Mouse (Mus musculus): ENCODE measurements around the gene St7l. TPM values are rescaled to one million over a fixed set of nuclear protein-coding genes. Genes with fewer than 3 reads are reported as not detected.
A peak's percentile ranks its signal among the peaks of the same experiment; 100 is the strongest.

The St7l gene
- polyA plus RNA-seq (2015; fragmentation: Nextera tagmentation; extraction: Ambion mirVana) = 30.9 and 34.2 TPM in 2 replicates

DNA sequence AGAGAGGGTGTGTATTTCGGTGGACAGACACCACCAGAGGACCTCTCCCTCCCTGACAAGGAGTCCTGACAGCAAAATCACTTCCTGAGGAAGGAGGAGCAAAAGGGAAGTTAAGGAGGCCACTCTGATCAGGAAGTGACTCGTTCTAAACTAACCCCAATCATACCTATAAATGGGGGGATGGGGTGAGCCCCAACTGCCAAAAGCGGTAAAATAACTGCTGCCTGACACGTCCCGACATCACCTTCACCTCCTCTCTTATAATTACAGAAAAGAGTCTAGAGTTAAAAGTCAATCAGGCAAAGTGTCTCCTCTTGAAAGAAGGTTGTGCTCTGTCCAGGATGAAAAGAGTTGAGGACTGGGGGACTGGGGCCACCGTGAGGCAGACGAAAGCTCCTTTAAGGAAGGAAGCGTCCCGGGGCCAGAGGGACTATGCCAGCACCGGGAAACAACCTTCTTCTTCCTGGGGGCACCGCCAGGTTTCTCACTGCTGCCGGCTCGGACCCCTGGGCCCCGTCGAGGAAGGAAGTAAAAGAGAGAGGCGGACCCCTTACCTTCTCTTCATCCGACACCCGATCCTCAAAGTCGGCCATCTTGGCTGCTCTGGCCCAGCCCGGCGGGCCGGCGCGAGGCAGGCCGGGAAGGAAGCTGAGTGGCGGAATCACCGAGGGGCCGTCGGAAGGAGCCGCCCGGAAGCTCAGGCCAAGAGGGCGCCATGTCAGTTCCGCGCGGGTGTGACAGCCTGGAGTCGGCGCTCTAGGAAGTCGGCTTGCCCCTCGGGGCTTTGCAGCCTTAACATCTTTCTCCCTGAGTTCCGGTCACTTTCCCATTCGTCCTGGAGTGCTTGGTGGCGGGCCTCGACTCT is at the start of gene St7l, which contains the start of gene Capza1:
Gene St7l (plus strand): TSS at position 220 of the 865 bp plus-strand sequence.
Gene Capza1 (minus strand): TSS at position 720 of the 865 bp plus-strand sequence.
- ATAC-seq (replicated peaks; ENCODE audit: low FRiP score, low read depth) = peak; percentile 97
- TF ChIP-seq CTCF (IDR thresholded peaks at IDR 0.05; ENCODE audit: low read depth) = peak; percentile 31; the same call in 1 of the 2 replicates
- WGBS = under 1% methylated on average over 43 of the region's 43 CpGs
- peak within 1 kb of the TSS; percentile 70 for H3K4me3 ChIP-seq (replicated peaks; ENCODE audit: low read depth, low read length)
- H3K4me1 ChIP-seq (replicated peaks; ENCODE audit: insufficient read depth, low read length) = peaks cover 6% of the 10 kb centered on the region; the same call in 1 of the 2 replicates
- no peaks in the 10 kb centered on the region for H3K27me3 ChIP-seq (ENCODE audit: insufficient read depth, low read length)
- peak; percentile 97 for DNase-seq (ENCODE audit: low spot score)
- no peaks in the 10 kb centered on the region for H3K36me3 ChIP-seq (ENCODE audit: insufficient read depth, low read length)
- H3K9ac ChIP-seq (ENCODE audit: low read depth, low read length) = peak within 1 kb of the TSS; percentile 93
- no peaks in the 10 kb centered on the region for H3K9me3 ChIP-seq (replicated peaks; ENCODE audit: low read length)
- H3K27ac ChIP-seq = peak within 1 kb of the TSS; percentile 99
- peak within 1 kb of the TSS; percentile 71 for H3K4me2 ChIP-seq (ENCODE audit: low read length)

DNA sequence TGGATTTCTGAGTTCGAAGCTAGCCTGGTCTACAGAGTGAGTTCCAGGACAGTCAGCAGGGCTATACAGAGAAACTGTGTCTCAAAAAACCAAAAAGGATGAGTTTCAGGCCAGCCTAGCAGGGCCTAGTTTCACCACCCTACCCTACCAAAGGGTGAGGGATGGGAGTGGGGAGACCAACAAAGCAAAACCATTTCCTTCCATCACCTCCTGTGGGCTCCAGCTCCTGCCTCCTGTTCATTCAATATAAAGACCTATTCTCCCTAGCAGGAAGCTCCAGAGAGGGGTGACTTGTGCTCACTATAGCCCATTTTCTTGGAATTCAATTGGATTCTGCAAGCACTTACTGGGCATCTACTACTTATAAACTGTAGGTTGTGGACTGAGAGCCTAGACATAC is 49.1 kb upstream of the St7l start:
- TF ChIP-seq CTCF (IDR thresholded peaks at IDR 0.05; ENCODE audit: low read depth) = no peak
- no peaks in the 10 kb centered on the region for H3K9me3 ChIP-seq (replicated peaks; ENCODE audit: low read length)
- ATAC-seq (replicated peaks; ENCODE audit: low FRiP score, low read depth) (no peak), DNase-seq (ENCODE audit: low spot score) (no peak)
- H3K4me2 ChIP-seq (ENCODE audit: low read length) = no peak overlapping the region
- no peak overlapping the region for H3K9ac ChIP-seq (ENCODE audit: low read depth, low read length)
- H3K27ac ChIP-seq = no peak overlapping the region
- no peaks in the 10 kb centered on the region for H3K27me3 ChIP-seq (ENCODE audit: insufficient read depth, low read length)
- H3K4me3 ChIP-seq (replicated peaks; ENCODE audit: low read depth, low read length) = no peak overlapping the region
- 100% methylated on average over 1 of the region's 1 CpGs for WGBS
- peaks cover 17% of the 10 kb centered on the region for H3K4me1 ChIP-seq (replicated peaks; ENCODE audit: insufficient read depth, low read length)
- no peaks in the 10 kb centered on the region for H3K36me3 ChIP-seq (ENCODE audit: insufficient read depth, low read length)

GRCm38 (mm10) chr3:104815346-104815745 is 48.5 kb upstream of the St7l start:
- Histone ChIP-seq H3K9me3 (replicated peaks; ENCODE audit: low read length) (no peaks in the 10 kb centered on the region), H3K4me1 (replicated peaks; ENCODE audit: insufficient read depth, low read length) (peaks cover 17% of the 10 kb centered on the region), H3K36me3 (ENCODE audit: insufficient read depth, low read length) (no peaks in the 10 kb centered on the region), H3K27me3 (ENCODE audit: insufficient read depth, low read length) (no peaks in the 10 kb centered on the region), H3K4me2 (ENCODE audit: low read length) (no peak overlapping the region), H3K27ac (no peak overlapping the region), H3K9ac (ENCODE audit: low read depth, low read length) (no peak overlapping the region), H3K4me3 (replicated peaks; ENCODE audit: low read depth, low read length) (no peak overlapping the region)
- 94% methylated on average over 2 of the region's 2 CpGs for WGBS
- DNase-seq (ENCODE audit: low spot score) = no peak
- no peak for ATAC-seq (replicated peaks; ENCODE audit: low FRiP score, low read depth)
- TF ChIP-seq CTCF (IDR thresholded peaks at IDR 0.05; ENCODE audit: low read depth) = no peak

- DNase-seq (ENCODE audit: low spot score) (no peak), ATAC-seq (replicated peaks; ENCODE audit: low FRiP score, low read depth) (no peak)
- H3K9me3 ChIP-seq (replicated peaks; ENCODE audit: low read length) = no peaks in the 10 kb centered on the region
- H3K4me1 ChIP-seq (replicated peaks; ENCODE audit: insufficient read depth, low read length) = peaks cover 17% of the 10 kb centered on the region
- no peaks in the 10 kb centered on the region for H3K36me3 ChIP-seq (ENCODE audit: insufficient read depth, low read length)
- TF ChIP-seq CTCF (IDR thresholded peaks at IDR 0.05; ENCODE audit: low read depth) = no peak
- WGBS = 96% methylated on average over 7 of the region's 7 CpGs
- peak overlapping the region; percentile 81; the same call in 1 of the 2 replicates for H3K4me2 ChIP-seq (ENCODE audit: low read length)
- no peak overlapping the region for H3K4me3 ChIP-seq (replicated peaks; ENCODE audit: low read depth, low read length)
- H3K27ac ChIP-seq = no peak overlapping the region
- no peak overlapping the region for H3K9ac ChIP-seq (ENCODE audit: low read depth, low read length)
- no peaks in the 10 kb centered on the region for H3K27me3 ChIP-seq (ENCODE audit: insufficient read depth, low read length)
These were observed 47.7 kb upstream of the St7l start for GRCm38 (mm10) chr3:104816130-104816529.

DNA sequence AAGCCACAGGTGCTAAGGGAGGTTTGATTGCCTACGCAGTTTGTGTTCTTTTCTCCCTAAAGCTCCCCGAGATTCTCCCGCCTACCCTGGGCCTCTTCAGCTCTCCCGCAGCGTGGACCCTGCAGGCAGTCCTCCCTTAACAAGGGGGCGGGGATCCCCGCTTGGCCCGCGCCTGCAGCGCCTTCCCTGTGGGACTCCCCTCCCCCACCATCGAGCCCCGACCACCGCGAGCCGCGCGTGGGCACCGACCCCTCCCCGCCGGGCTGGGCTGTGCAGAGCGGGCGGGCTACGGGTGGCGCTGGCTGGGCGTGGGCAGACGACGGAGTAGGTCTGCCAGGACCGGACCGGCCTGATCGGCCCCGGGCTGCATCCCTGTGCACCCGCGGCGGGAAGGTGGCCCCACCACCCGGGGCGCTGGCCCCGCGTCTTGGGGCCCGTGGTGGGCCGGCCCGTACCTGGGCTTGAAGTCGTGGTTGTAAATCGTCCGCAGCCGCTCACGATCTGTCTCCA is 46.3 kb upstream of the St7l start:
- peak; percentile 64 for ATAC-seq (replicated peaks; ENCODE audit: low FRiP score, low read depth)

DNA sequence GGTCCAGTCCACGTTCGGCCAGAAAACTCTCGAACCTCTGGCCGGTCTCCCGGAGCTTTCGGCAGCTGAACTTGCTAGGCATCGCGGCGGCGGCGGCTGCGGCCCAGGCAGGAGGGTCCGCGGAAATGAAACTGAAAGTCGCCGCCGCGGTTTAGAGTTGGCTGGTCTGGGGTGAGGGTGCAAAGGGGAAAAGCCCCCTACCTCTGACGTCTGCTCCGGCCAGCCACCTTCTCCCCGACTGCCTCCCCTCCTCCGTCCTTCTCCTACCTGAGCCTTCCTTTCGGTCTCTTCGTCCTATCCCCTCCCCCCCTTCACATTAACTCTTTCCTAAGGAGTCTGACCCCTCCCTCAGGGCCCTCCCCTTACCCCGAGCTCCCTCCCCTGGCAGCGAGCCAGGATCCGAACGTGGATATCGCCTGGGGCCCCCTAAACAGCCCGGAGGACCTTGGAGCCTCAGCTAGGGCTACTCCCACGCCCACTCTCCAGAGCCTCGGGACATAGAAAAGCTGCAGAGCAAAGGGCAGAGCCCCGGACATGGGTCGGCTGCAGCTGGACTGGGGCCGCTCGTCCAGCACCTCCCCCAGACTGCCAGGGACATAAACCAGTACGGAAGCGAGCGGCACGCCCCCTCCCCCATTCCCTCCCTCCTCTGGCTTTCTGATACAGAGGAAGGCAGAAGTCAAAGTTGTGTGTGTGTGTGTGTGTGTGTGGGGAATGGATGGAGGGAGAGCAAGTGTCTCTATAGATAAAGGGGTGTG is 45.6 kb upstream of the St7l start, which contains the start of gene Mov10:
Gene Mov10 (minus strand): TSS at position 573 of the 758 bp plus-strand sequence.
- H3K27ac ChIP-seq = peak within 1 kb of the TSS; percentile 99
- peak within 1 kb of the TSS; percentile 98 for H3K9ac ChIP-seq (ENCODE audit: low read depth, low read length)
- H3K4me2 ChIP-seq (ENCODE audit: low read length) = peak within 1 kb of the TSS; percentile 81
- no peaks in the 10 kb centered on the region for H3K36me3 ChIP-seq (ENCODE audit: insufficient read depth, low read length)
- H3K4me1 ChIP-seq (replicated peaks; ENCODE audit: insufficient read depth, low read length) = peaks cover 17% of the 10 kb centered on the region
- H3K4me3 ChIP-seq (replicated peaks; ENCODE audit: low read depth, low read length) = peak within 1 kb of the TSS; percentile 95
- DNase-seq (ENCODE audit: low spot score) = peak; percentile 95
- no peaks in the 10 kb centered on the region for H3K27me3 ChIP-seq (ENCODE audit: insufficient read depth, low read length)
- peak; percentile 95 for ATAC-seq (replicated peaks; ENCODE audit: low FRiP score, low read depth)
- no peaks in the 10 kb centered on the region for H3K9me3 ChIP-seq (replicated peaks; ENCODE audit: low read length)
- TF ChIP-seq CTCF (IDR thresholded peaks at IDR 0.05; ENCODE audit: low read depth) = no peak
- WGBS = under 1% methylated on average over 36 of the region's 40 CpGs

More for the DNA sequence above, 46.3 kb upstream of the St7l start:
- H3K4me3 ChIP-seq (replicated peaks; ENCODE audit: low read depth, low read length) = peak overlapping the region; percentile 95
- H3K9me3 ChIP-seq (replicated peaks; ENCODE audit: low read length) = no peaks in the 10 kb centered on the region
- H3K9ac ChIP-seq (ENCODE audit: low read depth, low read length) = peak overlapping the region; percentile 98
- peak overlapping the region; percentile 99 for H3K27ac ChIP-seq
- under 1% methylated on average over 46 of the region's 46 CpGs for WGBS
- DNase-seq (ENCODE audit: low spot score) = peak; percentile 71
- TF ChIP-seq CTCF (IDR thresholded peaks at IDR 0.05; ENCODE audit: low read depth) = no peak
- H3K27me3 ChIP-seq (ENCODE audit: insufficient read depth, low read length) = no peaks in the 10 kb centered on the region
- no peaks in the 10 kb centered on the region for H3K36me3 ChIP-seq (ENCODE audit: insufficient read depth, low read length)
- peaks cover 17% of the 10 kb centered on the region for H3K4me1 ChIP-seq (replicated peaks; ENCODE audit: insufficient read depth, low read length)
- H3K4me2 ChIP-seq (ENCODE audit: low read length) = peak overlapping the region; percentile 81
